Mouse (Mus musculus): ENCODE measurements around the gene Naa50.
A peak's percentile ranks its signal among the peaks of the same experiment; 100 is the strongest.

Gene Naa50

GRCm38 (mm10) chr16:44139536-44140185, at the start of gene Naa50, which contains the start of gene Atp6v1a:
Gene Naa50 (plus strand): TSS chr16:44139830.
Gene Atp6v1a (minus strand): TSS chr16:44139705.
- DNase-seq (ENCODE audit: low read depth, low spot score): peak; percentile 93

GRCm38 (mm10) chr16:44099377-44099776, 40.3 kb upstream of the Naa50 start:
- no peak for DNase-seq (ENCODE audit: low read depth, low spot score)

GRCm38 (mm10) chr16:44101181-44101710, 38.4 kb upstream of the Naa50 start:
- DNase-seq (ENCODE audit: low read depth, low spot score): no peak

- peak; percentile 23 for DNase-seq (ENCODE audit: low read depth, low spot score)
Observed at GRCm38 (mm10) chr16:44102925-44103324, 36.7 kb upstream of the Naa50 start.

GRCm38 (mm10) chr16:44103806-44104766, 35.5 kb upstream of the Naa50 start:
- peak; percentile 33 for DNase-seq (ENCODE audit: low read depth, low spot score)

- no peak for DNase-seq (ENCODE audit: low read depth, low spot score)
Observed at GRCm38 (mm10) chr16:44105211-44105610, 34.4 kb upstream of the Naa50 start.

GRCm38 (mm10) chr16:44109002-44109401, 30.6 kb upstream of the Naa50 start:
- no peak for DNase-seq (ENCODE audit: low read depth, low spot score)

- DNase-seq (ENCODE audit: low read depth, low spot score): no peak
Observed at GRCm38 (mm10) chr16:44119753-44120501, 19.7 kb upstream of the Naa50 start.

GRCm38 (mm10) chr16:44122122-44122521, 17.5 kb upstream of the Naa50 start:
- no peak for DNase-seq (ENCODE audit: low read depth, low spot score)

- DNase-seq (ENCODE audit: low read depth, low spot score): no peak
Observed at GRCm38 (mm10) chr16:44122574-44122973, 17.1 kb upstream of the Naa50 start.

- DNase-seq (ENCODE audit: low read depth, low spot score): no peak
Observed at GRCm38 (mm10) chr16:44122982-44123725, 16.5 kb upstream of the Naa50 start.

GRCm38 (mm10) chr16:44123786-44124185, 15.8 kb upstream of the Naa50 start:
- no peak for DNase-seq (ENCODE audit: low read depth, low spot score)

GRCm38 (mm10) chr16:44124713-44125112, 14.9 kb upstream of the Naa50 start:
- no peak for DNase-seq (ENCODE audit: low read depth, low spot score)

GRCm38 (mm10) chr16:44125436-44125835, 14.2 kb upstream of the Naa50 start:
- DNase-seq (ENCODE audit: low read depth, low spot score): no peak

- DNase-seq (ENCODE audit: low read depth, low spot score): peak; percentile 78
Observed at GRCm38 (mm10) chr16:44126437-44126836, 13.2 kb upstream of the Naa50 start.

GRCm38 (mm10) chr16:44132300-44132699, 7.3 kb upstream of the Naa50 start:
- DNase-seq (ENCODE audit: low read depth, low spot score): no peak

GRCm38 (mm10) chr16:44133187-44133586, 6.4 kb upstream of the Naa50 start:
- no peak for DNase-seq (ENCODE audit: low read depth, low spot score)

GRCm38 (mm10) chr16:44136511-44137021, 3.1 kb upstream of the Naa50 start:
- DNase-seq (ENCODE audit: low read depth, low spot score): no peak

GRCm38 (mm10) chr16:44138377-44138978, 1.2 kb upstream of the Naa50 start:
- peak; percentile 39 for DNase-seq (ENCODE audit: low read depth, low spot score)

- DNase-seq (ENCODE audit: low read depth, low spot score): peak; percentile 96
Observed at GRCm38 (mm10) chr16:44138979-44139535, 573 bp upstream of the Naa50 start.

All from A20 (cell line).